Mouse (Mus musculus) liver, postnatal 0 days (tissue): ENCODE measurements around the gene Wwc1. TPM values are rescaled to one million over a fixed set of nuclear protein-coding genes. Genes with fewer than 3 reads are reported as not detected.

Source experiments
- ATAC-seq: fragments of 200-750 bp; cut with Nextera tagmentation; 2 replicates; pipeline ENCODE4 v1.8.0; 2017; ENCODE audit warnings: mild to moderate bottlenecking, moderate library complexity
- DNase-seq: peaks from one replicate; pipeline ENCODE4 v3.0.0-alpha.2; 2016
- H3K27ac ChIP-seq: fragments of 300-500 bp; sonication (generic); 2 replicates; pipeline ENCODE4 v1.5.1; 2014; ENCODE audit warnings: antibody characterized with exemption, moderate library complexity, mild to moderate bottlenecking, low read depth
- H3K27me3 ChIP-seq: fragments of 300-500 bp; sonication (generic); 2 replicates; pipeline ENCODE4 v1.6.1; 2014; ENCODE audit warnings: low read length, control low read depth, mixed read lengths; ENCODE audit not compliant: insufficient read depth
- H3K36me3 ChIP-seq: fragments of 300-500 bp; sonication (generic); replicated peaks from 2 replicates; pipeline ENCODE4 v1.6.1; 2014; ENCODE audit warnings: mild to moderate bottlenecking, control low read depth, low read length, moderate library complexity, mixed read lengths; ENCODE audit not compliant: insufficient read depth
- H3K4me1 ChIP-seq: fragments of 300-500 bp; sonication (generic); 2 replicates; pipeline ENCODE4 v1.6.1; 2014; ENCODE audit warnings: antibody characterized with exemption, mild to moderate bottlenecking, control low read depth; ENCODE audit not compliant: insufficient read depth
- H3K4me2 ChIP-seq: fragments of 300-500 bp; sonication (generic); 2 replicates; pipeline ENCODE4 v1.6.1; 2014; ENCODE audit warnings: low read depth, mild to moderate bottlenecking, low read length, moderate library complexity, mixed read lengths
- H3K4me3 ChIP-seq: fragments of 300-500 bp; sonication (generic); 2 replicates; pipeline ENCODE4 v1.5.1; 2014; ENCODE audit warnings: low read depth, low read length
- H3K9ac ChIP-seq: fragments of 300-500 bp; sonication (generic); replicated peaks from 2 replicates; pipeline ENCODE4 v1.6.1; 2014; ENCODE audit warnings: mild to moderate bottlenecking, moderate library complexity
- H3K9me3 ChIP-seq: fragments of 300-500 bp; sonication (generic); 2 replicates; pipeline ENCODE4 v1.6.1; 2016; ENCODE audit warnings: mild to moderate bottlenecking, control low read depth, low read length, mixed read lengths
- CTCF ChIP-seq: sonication (generic); IDR thresholded peaks from 2 replicates; pipeline ENCODE4 v1.5.1; 2016; ENCODE audit warnings: antibody characterized with exemption, low read depth
- EP300 ChIP-seq: IDR thresholded peaks from 2 replicates; pipeline ENCODE4 v1.6.1; 2016; ENCODE audit warnings: antibody characterized with exemption, low read depth, mild to moderate bottlenecking
- WGBS: fragments of 180-500 bp; shearing (Covaris S2); extraction: QIAGEN DNeasy Blood & Tissue Kit; methylation state at CpG from one replicate; pipeline ENCODE4 v1.1.7; 2014; ENCODE audit not compliant: insufficient replicate concordance; 5-methylcytosine and 5-hydroxymethylcytosine counted together
- polyA plus RNA-seq: library from polyadenylated mRNA; unstranded; fragments of >200 nt; fragmentation: Nextera tagmentation; extraction: Ambion mirVana; gene quantifications from 2 replicates; pipeline ENCODE4 v1.2.1, GENCODE M21; 2015

Gene Wwc1
- polyA plus RNA-seq, 1 experiment from 2014 or later = 6.3 TPM

- Histone ChIP-seq H3K9me3 (no peaks in the 10 kb centered on the region), H3K9ac (no peak overlapping the region), H3K4me3 (no peak overlapping the region), H3K4me2 (no peak overlapping the region), H3K36me3 (no peaks in the 10 kb centered on the region; the same call in 1 of the 2 replicates), H3K27me3 (no peaks in the 10 kb centered on the region), H3K4me1 (no peaks in the 10 kb centered on the region), H3K27ac (no peak overlapping the region)
- 73% methylated on average over 8 of the region's 8 CpGs for WGBS
- DNase-seq (no peak), ATAC-seq (no peak)
- TF ChIP-seq CTCF (no peak), EP300 (no peak)
These were observed 91.5 kb downstream of the Wwc1 start for GRCm38 (mm10) chr11:35888790-35889189.

DNA sequence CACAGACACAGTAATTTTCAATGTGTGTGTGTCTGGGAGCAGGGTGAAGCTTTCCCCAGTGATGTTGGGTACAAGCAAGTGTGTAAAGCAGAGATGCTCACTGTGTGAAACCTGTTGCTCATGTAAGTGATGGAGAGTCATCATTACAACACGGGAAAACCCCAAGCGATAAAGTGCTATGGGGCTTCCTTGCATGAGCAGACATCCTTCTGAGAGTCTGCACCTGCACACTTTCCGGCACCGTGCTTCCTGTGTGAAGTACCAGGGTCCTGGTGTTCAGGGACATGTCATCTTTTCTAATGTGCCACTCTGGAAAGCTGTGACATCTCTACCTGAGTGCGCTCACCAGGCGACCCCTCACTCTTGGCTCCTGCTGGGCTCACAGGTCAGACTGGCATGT is 97.5 kb downstream of the Wwc1 start:
- H3K27ac ChIP-seq = no peak overlapping the region
- TF ChIP-seq EP300 = no peak
- no peak for TF ChIP-seq CTCF
- H3K4me3 ChIP-seq = no peak overlapping the region
- DNase-seq (no peak), ATAC-seq (no peak)
- 84% methylated on average over 6 of the region's 6 CpGs for WGBS
- H3K36me3 ChIP-seq = peaks cover 8% of the 10 kb centered on the region; the same call in 1 of the 2 replicates
- no peaks in the 10 kb centered on the region for H3K4me1 ChIP-seq
- H3K9ac ChIP-seq = no peak overlapping the region
- no peaks in the 10 kb centered on the region for H3K27me3 ChIP-seq
- no peaks in the 10 kb centered on the region for H3K9me3 ChIP-seq
- H3K4me2 ChIP-seq = no peak overlapping the region

- H3K9me3 ChIP-seq = no peaks in the 10 kb centered on the region
- peak; percentile 10; the same call in 1 of the 2 replicates for ATAC-seq
- H3K4me1 ChIP-seq = no peaks in the 10 kb centered on the region
- H3K4me3 ChIP-seq = no peak overlapping the region
- WGBS = 55% methylated on average over 4 of the region's 4 CpGs
- H3K9ac ChIP-seq = no peak overlapping the region
- H3K27me3 ChIP-seq = no peaks in the 10 kb centered on the region
- DNase-seq = no peak
- no peak overlapping the region for H3K27ac ChIP-seq
- H3K4me2 ChIP-seq = no peak overlapping the region
- peaks cover 11% of the 10 kb centered on the region; the same call in 1 of the 2 replicates for H3K36me3 ChIP-seq
- TF ChIP-seq EP300 (no peak), CTCF (no peak)
These were observed 101.8 kb downstream of the Wwc1 start for GRCm38 (mm10) chr11:35878559-35878897.

DNA sequence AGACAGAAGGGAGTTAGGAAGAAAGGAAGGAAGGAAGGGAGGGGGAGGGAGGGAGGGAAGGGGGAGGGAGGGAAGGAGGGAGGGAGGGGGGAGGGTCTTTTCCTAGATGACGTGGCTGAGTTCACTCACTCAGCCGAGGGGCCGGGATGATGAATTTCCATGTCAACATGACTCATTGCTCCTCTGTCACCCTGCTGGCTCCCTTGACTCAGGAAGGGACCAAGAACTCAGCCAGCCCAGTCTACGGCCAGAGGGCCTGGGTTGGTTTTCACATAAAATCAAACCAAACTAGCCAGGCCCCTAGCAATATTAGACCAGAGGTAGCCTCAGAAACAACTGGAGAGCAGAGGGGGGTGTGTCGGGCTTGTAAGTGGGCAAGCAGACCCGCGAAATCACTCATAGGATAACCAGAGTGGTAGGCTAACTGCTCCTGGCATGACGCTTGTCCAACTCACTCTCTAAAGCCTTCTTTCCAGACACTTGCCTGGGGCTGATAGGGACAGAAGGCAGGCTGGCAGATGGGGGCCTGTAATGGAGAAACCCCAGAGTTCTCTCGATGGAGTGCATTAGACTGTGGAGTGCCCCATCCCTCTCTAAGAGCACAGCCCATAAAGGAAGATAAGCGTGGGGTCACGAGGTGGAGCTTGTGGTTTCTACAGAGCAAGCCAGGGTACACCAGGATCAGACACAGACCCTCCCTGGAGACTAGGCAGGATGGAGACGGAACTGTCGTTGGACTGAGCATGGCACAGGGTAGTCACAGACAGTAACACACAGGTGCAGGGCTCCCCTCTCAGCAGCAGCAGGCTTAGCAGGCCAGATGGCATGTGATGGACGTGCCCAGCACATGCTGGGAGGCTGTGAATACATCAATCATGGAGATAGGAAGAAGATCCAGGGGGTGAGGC is 102.4 kb downstream of the Wwc1 start:
- 50% methylated on average over 14 of the region's 14 CpGs for WGBS
- no peaks in the 10 kb centered on the region for H3K27me3 ChIP-seq
- no peaks in the 10 kb centered on the region for H3K9me3 ChIP-seq
- no peak overlapping the region for H3K4me3 ChIP-seq
- no peak overlapping the region for H3K4me2 ChIP-seq
- H3K27ac ChIP-seq = no peak overlapping the region
- DNase-seq (no peak), ATAC-seq (peak; percentile 56)
- peaks cover 5% of the 10 kb centered on the region; the same call in 1 of the 2 replicates for H3K36me3 ChIP-seq
- TF ChIP-seq EP300 = no peak
- no peak for TF ChIP-seq CTCF
- no peak overlapping the region for H3K9ac ChIP-seq
- no peaks in the 10 kb centered on the region for H3K4me1 ChIP-seq

- ATAC-seq (no peak), DNase-seq (no peak)
- Histone ChIP-seq H3K4me1 (no peaks in the 10 kb centered on the region), H3K27ac (no peak overlapping the region), H3K9ac (no peak overlapping the region), H3K9me3 (no peaks in the 10 kb centered on the region), H3K4me2 (no peak overlapping the region), H3K36me3 (peaks cover 8% of the 10 kb centered on the region; the same call in 1 of the 2 replicates), H3K4me3 (no peak overlapping the region), H3K27me3 (no peaks in the 10 kb centered on the region)
- TF ChIP-seq CTCF (no peak), EP300 (no peak)
- WGBS = 52% methylated on average over 21 of the region's 21 CpGs
These were observed 106.6 kb downstream of the Wwc1 start for GRCm38 (mm10) chr11:35873624-35874244.

DNA sequence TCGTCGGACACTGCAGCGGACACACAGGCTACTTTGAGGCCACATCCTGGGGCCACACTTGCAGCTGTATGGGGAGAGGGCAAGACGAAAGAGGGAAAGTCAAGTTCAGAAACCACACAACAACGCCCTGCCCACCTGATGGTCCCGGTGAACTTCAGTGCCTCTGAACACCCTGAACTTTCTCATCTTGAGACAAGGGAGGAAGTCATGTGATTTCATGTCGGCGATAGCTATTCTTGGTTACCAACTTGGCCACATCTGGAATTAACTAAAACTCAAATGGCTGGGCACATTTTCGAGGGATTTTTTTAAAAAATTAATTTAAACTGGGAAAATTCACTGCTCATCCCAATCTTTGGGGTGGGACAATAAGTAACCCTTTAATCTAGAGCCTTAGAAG is 109.4 kb downstream of the Wwc1 start:
- Histone ChIP-seq H3K27ac (no peak overlapping the region), H3K4me1 (no peaks in the 10 kb centered on the region), H3K4me3 (no peak overlapping the region), H3K27me3 (no peaks in the 10 kb centered on the region), H3K36me3 (peaks cover 6% of the 10 kb centered on the region; the same call in 1 of the 2 replicates), H3K9me3 (no peaks in the 10 kb centered on the region), H3K9ac (no peak overlapping the region), H3K4me2 (no peak overlapping the region)
- TF ChIP-seq CTCF (no peak), EP300 (no peak)
- WGBS = 56% methylated on average over 9 of the region's 9 CpGs
- ATAC-seq (no peak), DNase-seq (no peak)
